Mouse (Mus musculus): ENCODE results near the gene Lrmda. TPM values are rescaled to one million over a fixed set of nuclear protein-coding genes. Genes with fewer than 3 reads are reported as not detected.

Gene Lrmda
- polyA plus RNA-seq, 1 experiment from 2014 or later = 1.8 TPM

GRCm38 (mm10) chr14:22742527-22742926 lies 723.0 kb downstream of the Lrmda start:
- no peak overlapping the region for H3K4me3 ChIP-seq (ENCODE audit: low read depth, low read length)
- no peak for TF ChIP-seq CTCF (IDR thresholded peaks at IDR 0.05; ENCODE audit: low read depth)
- no peaks in the 10 kb centered on the region for H3K27me3 ChIP-seq (replicated peaks; ENCODE audit: control insufficient read depth, insufficient read depth, low read length)
- ATAC-seq = no peak
- no peaks in the 10 kb centered on the region for H3K36me3 ChIP-seq (ENCODE audit: control insufficient read depth, insufficient read depth)
- no peaks in the 10 kb centered on the region for H3K9me3 ChIP-seq (ENCODE audit: control insufficient read depth)
- no peak overlapping the region for H3K4me2 ChIP-seq (replicated peaks; ENCODE audit: low read depth)
- H3K27ac ChIP-seq (ENCODE audit: low read depth, low read length) = no peak overlapping the region
- no peaks in the 10 kb centered on the region for H3K4me1 ChIP-seq (replicated peaks; ENCODE audit: control insufficient read depth, insufficient read depth, low read length)
- no peak overlapping the region for H3K9ac ChIP-seq (ENCODE audit: low read depth, low read length)

GRCm38 (mm10) chr14:22743264-22743663 lies 723.8 kb downstream of the Lrmda start:
- Histone ChIP-seq H3K27ac (ENCODE audit: low read depth, low read length) (no peak overlapping the region), H3K4me3 (ENCODE audit: low read depth, low read length) (no peak overlapping the region), H3K9ac (ENCODE audit: low read depth, low read length) (no peak overlapping the region), H3K9me3 (ENCODE audit: control insufficient read depth) (no peaks in the 10 kb centered on the region), H3K4me1 (replicated peaks; ENCODE audit: control insufficient read depth, insufficient read depth, low read length) (no peaks in the 10 kb centered on the region), H3K4me2 (replicated peaks; ENCODE audit: low read depth) (no peak overlapping the region), H3K27me3 (replicated peaks; ENCODE audit: control insufficient read depth, insufficient read depth, low read length) (no peaks in the 10 kb centered on the region), H3K36me3 (ENCODE audit: control insufficient read depth, insufficient read depth) (no peaks in the 10 kb centered on the region)
- 43% methylated on average over 4 of the region's 4 CpGs for WGBS
- no peak for ATAC-seq
- no peak for TF ChIP-seq CTCF (IDR thresholded peaks at IDR 0.05; ENCODE audit: low read depth)

DNA sequence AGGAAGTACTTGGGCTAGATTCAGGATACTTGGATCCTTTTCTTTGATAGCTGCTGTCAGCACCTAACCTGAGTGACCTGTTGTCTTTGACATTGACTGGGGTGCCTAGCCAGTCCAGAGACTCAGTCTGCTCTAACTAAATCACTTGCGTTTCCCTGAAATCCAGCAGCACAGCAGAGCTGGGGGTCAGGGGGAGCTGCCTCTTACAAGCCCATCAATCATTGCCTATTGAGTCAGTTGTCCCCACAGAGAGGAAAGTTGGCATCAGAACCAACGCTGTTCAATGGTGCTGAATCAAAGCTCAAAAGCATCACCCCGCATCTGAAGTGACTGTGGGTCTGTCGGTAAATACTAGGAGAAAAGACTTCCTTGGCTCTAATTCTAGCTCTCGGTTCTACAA lies 725.2 kb downstream of the Lrmda start:
- TF ChIP-seq CTCF (IDR thresholded peaks at IDR 0.05; ENCODE audit: low read depth) = no peak
- H3K9ac ChIP-seq (ENCODE audit: low read depth, low read length) = no peak overlapping the region
- H3K27ac ChIP-seq (ENCODE audit: low read depth, low read length) = no peak overlapping the region
- WGBS = 68% methylated on average over 5 of the region's 5 CpGs
- H3K4me2 ChIP-seq (replicated peaks; ENCODE audit: low read depth) = no peak overlapping the region
- H3K27me3 ChIP-seq (replicated peaks; ENCODE audit: control insufficient read depth, insufficient read depth, low read length) = no peaks in the 10 kb centered on the region
- no peak for ATAC-seq
- no peaks in the 10 kb centered on the region for H3K9me3 ChIP-seq (ENCODE audit: control insufficient read depth)
- H3K36me3 ChIP-seq (ENCODE audit: control insufficient read depth, insufficient read depth) = no peaks in the 10 kb centered on the region
- H3K4me1 ChIP-seq (replicated peaks; ENCODE audit: control insufficient read depth, insufficient read depth, low read length) = no peaks in the 10 kb centered on the region
- H3K4me3 ChIP-seq (ENCODE audit: low read depth, low read length) = no peak overlapping the region

- no peak for TF ChIP-seq CTCF (IDR thresholded peaks at IDR 0.05; ENCODE audit: low read depth)
- H3K27me3 ChIP-seq (replicated peaks; ENCODE audit: control insufficient read depth, insufficient read depth, low read length) = no peaks in the 10 kb centered on the region
- no peaks in the 10 kb centered on the region for H3K36me3 ChIP-seq (ENCODE audit: control insufficient read depth, insufficient read depth)
- no peaks in the 10 kb centered on the region for H3K4me1 ChIP-seq (replicated peaks; ENCODE audit: control insufficient read depth, insufficient read depth, low read length)
- H3K9ac ChIP-seq (ENCODE audit: low read depth, low read length) = no peak overlapping the region
- ATAC-seq = no peak
- WGBS = 58% methylated on average over 1 of the region's 1 CpGs
- H3K27ac ChIP-seq (ENCODE audit: low read depth, low read length) = no peak overlapping the region
- H3K9me3 ChIP-seq (ENCODE audit: control insufficient read depth) = no peaks in the 10 kb centered on the region
- H3K4me2 ChIP-seq (replicated peaks; ENCODE audit: low read depth) = no peak overlapping the region
- no peak overlapping the region for H3K4me3 ChIP-seq (ENCODE audit: low read depth, low read length)
Observed at GRCm38 (mm10) chr14:22745263-22745881, 725.9 kb downstream of the Lrmda start.

DNA sequence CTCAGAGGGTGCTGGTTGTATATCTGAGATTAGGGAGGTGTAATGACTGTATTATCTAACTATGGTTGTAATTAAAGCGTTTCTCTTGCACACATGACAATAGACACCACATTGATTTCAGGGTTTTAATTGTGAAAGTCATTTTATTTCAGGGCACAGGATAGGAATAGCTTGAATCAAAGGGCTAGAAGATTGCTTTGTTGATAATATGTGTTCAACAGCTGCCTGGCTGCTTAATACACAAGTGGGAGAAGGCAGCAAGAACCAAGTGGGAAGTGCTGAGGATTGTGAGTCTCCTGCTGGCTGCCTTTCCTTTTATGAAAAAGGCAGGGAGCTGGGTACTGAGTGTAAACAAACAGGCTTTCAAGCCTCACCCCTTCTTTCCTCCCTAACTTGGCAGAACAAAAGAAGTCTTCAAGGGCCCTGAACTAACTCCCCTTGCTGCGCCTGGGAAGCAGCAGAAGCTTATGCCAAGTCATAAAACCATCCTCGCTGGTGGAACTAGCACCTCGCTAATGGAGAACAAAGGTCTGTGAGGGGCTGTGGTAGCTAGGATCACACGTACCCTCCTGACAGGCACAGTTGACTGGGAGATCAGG lies 726.5 kb downstream of the Lrmda start:
- no peaks in the 10 kb centered on the region for H3K4me1 ChIP-seq (replicated peaks; ENCODE audit: control insufficient read depth, insufficient read depth, low read length)
- H3K36me3 ChIP-seq (ENCODE audit: control insufficient read depth, insufficient read depth) = no peaks in the 10 kb centered on the region
- H3K27me3 ChIP-seq (replicated peaks; ENCODE audit: control insufficient read depth, insufficient read depth, low read length) = no peaks in the 10 kb centered on the region
- WGBS = 11% methylated on average over 5 of the region's 5 CpGs
- H3K9ac ChIP-seq (ENCODE audit: low read depth, low read length) = no peak overlapping the region
- H3K9me3 ChIP-seq (ENCODE audit: control insufficient read depth) = no peaks in the 10 kb centered on the region
- no peak for TF ChIP-seq CTCF (IDR thresholded peaks at IDR 0.05; ENCODE audit: low read depth)
- no peak for ATAC-seq
- no peak overlapping the region for H3K4me2 ChIP-seq (replicated peaks; ENCODE audit: low read depth)
- no peak overlapping the region for H3K4me3 ChIP-seq (ENCODE audit: low read depth, low read length)
- no peak overlapping the region for H3K27ac ChIP-seq (ENCODE audit: low read depth, low read length)

- Histone ChIP-seq H3K27me3 (replicated peaks; ENCODE audit: control insufficient read depth, insufficient read depth, low read length) (no peaks in the 10 kb centered on the region), H3K4me3 (ENCODE audit: low read depth, low read length) (no peak overlapping the region), H3K4me1 (replicated peaks; ENCODE audit: control insufficient read depth, insufficient read depth, low read length) (no peaks in the 10 kb centered on the region), H3K9ac (ENCODE audit: low read depth, low read length) (no peak overlapping the region), H3K4me2 (replicated peaks; ENCODE audit: low read depth) (no peak overlapping the region), H3K27ac (ENCODE audit: low read depth, low read length) (no peak overlapping the region), H3K9me3 (ENCODE audit: control insufficient read depth) (no peaks in the 10 kb centered on the region), H3K36me3 (ENCODE audit: control insufficient read depth, insufficient read depth) (no peaks in the 10 kb centered on the region)
- 86% methylated on average over 5 of the region's 5 CpGs for WGBS
- no peak for ATAC-seq
- TF ChIP-seq CTCF (IDR thresholded peaks at IDR 0.05; ENCODE audit: low read depth) = no peak
Observed at GRCm38 (mm10) chr14:22747816-22748215, 728.3 kb downstream of the Lrmda start.

Measured in intestine, postnatal 0 days (tissue).